Mouse (Mus musculus): ENCODE data around the gene Map2k1.

Gene Map2k1

DNA sequence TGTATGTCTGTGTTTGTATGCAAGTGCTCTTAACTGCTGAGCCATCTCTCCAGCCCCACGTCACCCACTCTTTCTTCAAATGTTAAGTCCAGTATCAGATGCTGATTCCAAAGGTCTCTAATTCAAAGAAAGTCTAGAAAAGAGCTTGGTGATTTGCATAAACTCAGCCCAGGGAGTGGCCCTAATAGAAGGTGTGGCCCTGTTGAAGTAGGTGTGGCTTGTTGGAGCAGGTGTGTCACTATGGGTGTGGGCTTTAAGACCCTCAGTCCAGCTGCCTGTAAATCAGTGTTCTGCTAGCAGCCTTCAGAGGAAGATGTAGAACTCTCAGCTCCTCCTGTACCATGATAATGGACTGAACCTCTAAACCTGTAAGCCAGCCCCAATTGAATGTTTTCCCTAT, 13.8 kb upstream of the Map2k1 start:
- H3K27me3 ChIP-seq (ENCODE audit: control insufficient read depth, insufficient read depth, low read length, poor library complexity, severe bottlenecking) = no peaks in the 10 kb centered on the region
- H3K36me3 ChIP-seq (ENCODE audit: control insufficient read depth, insufficient read depth, low read length, poor library complexity, severe bottlenecking) = no peaks in the 10 kb centered on the region
- no peak for DNase-seq (ENCODE audit: low read depth, low spot score)

DNA sequence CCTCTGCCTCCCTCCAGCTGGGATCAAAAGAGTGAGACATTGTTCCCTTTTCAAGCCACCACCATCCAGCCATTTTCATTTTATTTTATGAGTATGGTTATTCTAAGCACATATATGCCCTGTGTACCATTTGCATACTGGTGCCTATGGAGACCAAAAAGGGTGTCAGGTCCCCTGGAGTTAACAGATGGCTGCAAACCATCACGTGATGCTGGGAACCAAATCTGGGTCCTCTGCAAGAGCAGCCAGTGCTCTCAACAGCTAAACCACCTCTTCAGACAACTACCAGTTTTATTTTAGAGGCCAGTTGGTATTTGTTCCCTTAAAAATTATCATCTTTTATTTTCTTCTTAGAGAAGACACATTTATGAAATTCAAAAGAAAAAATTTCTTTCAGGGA, 11.4 kb upstream of the Map2k1 start:
- no peaks in the 10 kb centered on the region for H3K36me3 ChIP-seq (ENCODE audit: control insufficient read depth, insufficient read depth, low read length, poor library complexity, severe bottlenecking)
- no peaks in the 10 kb centered on the region for H3K27me3 ChIP-seq (ENCODE audit: control insufficient read depth, insufficient read depth, low read length, poor library complexity, severe bottlenecking)
- no peak for DNase-seq (ENCODE audit: low read depth, low spot score)

DNA sequence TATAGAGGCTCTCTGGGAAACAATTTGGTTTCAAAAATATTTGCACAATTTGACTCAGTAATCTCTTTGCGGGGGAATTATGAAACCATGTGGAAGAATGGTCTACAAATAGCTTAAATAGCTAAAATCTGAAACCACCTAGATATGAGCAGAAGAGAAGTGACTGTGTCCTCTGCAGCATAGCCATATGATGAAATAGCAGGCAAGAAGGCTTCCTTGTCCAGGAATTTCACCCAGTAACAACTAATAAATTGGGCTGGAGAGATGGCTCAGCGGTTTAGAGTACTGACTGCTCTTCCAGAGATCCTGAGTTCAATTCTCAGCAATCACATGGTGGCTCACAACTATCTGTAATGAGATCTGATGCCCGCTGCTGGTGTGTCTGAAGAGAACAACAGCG, 7.6 kb upstream of the Map2k1 start:
- no peak for DNase-seq (ENCODE audit: low read depth, low spot score)
- Histone ChIP-seq H3K36me3 (ENCODE audit: control insufficient read depth, insufficient read depth, low read length, poor library complexity, severe bottlenecking) (no peaks in the 10 kb centered on the region), H3K27me3 (ENCODE audit: control insufficient read depth, insufficient read depth, low read length, poor library complexity, severe bottlenecking) (no peaks in the 10 kb centered on the region)

DNA sequence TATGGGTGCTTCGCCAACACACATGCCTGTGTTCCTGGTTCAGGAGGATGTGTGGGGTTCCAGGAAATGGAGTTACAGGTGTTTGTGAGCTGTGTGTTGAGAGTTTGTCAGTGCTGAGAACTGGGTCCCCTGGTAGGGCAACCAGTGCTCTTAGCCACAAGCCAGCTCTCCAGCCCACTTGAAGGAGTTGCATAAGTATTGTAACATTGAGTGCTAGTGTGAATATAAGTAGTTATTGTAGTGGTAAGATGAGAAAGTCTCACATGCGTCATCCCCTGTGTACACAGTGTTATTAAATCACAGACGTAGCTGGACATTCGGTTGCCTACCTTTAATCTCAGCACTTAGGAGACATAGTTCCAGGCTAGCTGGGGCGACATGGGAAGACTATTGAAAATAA, 6.5 kb upstream of the Map2k1 start:
- Histone ChIP-seq H3K27me3 (ENCODE audit: control insufficient read depth, insufficient read depth, low read length, poor library complexity, severe bottlenecking) (no peaks in the 10 kb centered on the region), H3K36me3 (ENCODE audit: control insufficient read depth, insufficient read depth, low read length, poor library complexity, severe bottlenecking) (no peaks in the 10 kb centered on the region)
- no peak for DNase-seq (ENCODE audit: low read depth, low spot score)

DNA sequence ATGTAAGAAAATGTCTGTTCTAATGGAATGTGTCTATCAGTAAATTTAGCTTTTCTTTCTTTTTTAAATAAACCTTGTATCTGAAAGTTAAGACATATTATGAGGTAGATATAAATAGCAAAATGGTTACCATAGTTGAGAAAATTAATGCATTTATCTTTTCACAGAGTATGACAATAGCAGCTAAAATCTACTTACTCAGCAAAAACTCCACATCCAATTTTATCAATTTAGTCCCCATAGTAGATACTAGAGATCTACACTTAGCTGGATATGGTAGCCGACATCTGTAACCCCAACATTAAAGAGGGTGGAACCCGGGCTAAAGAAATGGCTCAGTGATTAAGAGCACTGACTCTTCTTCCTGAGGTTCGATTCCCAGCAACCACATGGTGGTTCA, 2.8 kb upstream of the Map2k1 start:
- no peaks in the 10 kb centered on the region for H3K36me3 ChIP-seq (ENCODE audit: control insufficient read depth, insufficient read depth, low read length, poor library complexity, severe bottlenecking)

DNA sequence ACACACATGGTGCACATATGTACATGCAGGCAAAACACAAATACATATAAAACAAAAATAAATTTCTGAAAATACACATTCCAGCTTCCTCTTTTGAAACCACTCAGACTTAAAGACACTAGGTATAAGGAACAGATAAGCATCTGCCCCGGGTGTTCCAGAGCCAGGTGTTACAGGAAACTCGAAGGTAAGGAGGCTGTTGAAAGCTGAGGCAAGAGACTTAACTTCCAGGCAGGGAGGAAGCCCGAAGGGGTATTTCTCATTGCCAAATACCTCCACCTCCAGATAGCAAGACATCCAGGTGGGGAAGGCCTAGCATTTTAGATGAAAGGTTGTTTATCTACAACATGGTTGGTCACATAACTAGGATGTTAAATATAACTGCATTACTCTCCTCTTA, 2.0 kb upstream of the Map2k1 start:
- Histone ChIP-seq H3K36me3 (ENCODE audit: control insufficient read depth, insufficient read depth, low read length, poor library complexity, severe bottlenecking) (no peaks in the 10 kb centered on the region), H3K27me3 (ENCODE audit: control insufficient read depth, insufficient read depth, low read length, poor library complexity, severe bottlenecking) (no peaks in the 10 kb centered on the region)
- no peak for DNase-seq (ENCODE audit: low read depth, low spot score)

More for the DNA sequence above, 2.8 kb upstream of the Map2k1 start:
- H3K27me3 ChIP-seq (ENCODE audit: control insufficient read depth, insufficient read depth, low read length, poor library complexity, severe bottlenecking) = no peaks in the 10 kb centered on the region
- DNase-seq (ENCODE audit: low read depth, low spot score) = no peak

DNA sequence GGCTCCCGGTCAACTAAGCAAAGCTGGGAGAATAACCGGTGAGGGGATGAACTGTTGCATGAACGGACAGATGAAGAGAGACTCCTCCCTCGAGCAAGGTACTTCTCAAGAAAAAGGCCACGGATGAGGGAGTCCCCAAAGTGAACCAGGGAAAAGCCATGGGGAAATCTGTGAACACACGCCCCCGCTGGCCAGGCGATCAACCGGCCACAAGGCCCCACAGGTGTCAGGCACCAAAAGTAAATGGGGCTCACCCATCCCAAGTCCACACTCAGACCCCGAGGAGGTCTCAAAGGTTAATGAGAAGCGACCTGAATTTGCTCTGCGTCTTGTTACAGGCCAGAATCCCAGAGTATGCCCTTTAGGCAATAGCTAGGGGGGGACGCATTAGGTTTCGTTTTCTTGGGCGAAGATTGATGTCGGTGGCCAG, 825 bp downstream of the Map2k1 start:
- no peaks in the 10 kb centered on the region for H3K27me3 ChIP-seq (ENCODE audit: control insufficient read depth, insufficient read depth, low read length, poor library complexity, severe bottlenecking)
- peak; percentile 32 for DNase-seq (ENCODE audit: low read depth, low spot score)
- H3K36me3 ChIP-seq (ENCODE audit: control insufficient read depth, insufficient read depth, low read length, poor library complexity, severe bottlenecking) = no peaks in the 10 kb centered on the region

DNA sequence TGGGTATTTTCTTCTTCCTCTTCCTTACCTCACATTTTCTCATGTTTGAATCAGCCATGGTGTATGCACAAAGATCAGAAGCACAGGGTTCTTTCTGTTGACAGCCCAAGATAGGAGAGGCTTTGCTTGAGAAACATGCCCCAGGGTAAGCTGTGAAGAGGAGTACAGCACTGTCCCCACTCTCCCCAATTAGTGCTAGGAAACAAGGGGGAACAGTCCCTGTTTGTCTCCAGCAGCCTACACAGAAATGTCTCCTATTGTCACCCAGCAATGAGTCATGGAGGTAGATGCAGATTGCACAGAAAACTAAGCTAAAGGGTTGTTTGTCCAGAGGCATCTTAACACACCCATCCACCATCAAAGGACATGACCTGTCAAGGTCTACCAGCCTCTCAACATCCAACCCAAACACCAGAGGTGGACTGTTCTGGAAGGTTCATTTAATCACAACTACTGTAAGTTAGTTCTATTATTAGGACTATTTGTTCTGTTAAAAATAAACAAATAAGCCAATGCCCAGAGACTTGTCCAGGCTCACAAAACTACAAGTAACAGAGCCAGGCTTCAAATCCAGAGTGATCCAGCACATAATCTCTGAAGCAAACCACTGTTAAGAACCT, 3.2 kb downstream of the Map2k1 start:
- H3K27me3 ChIP-seq (ENCODE audit: control insufficient read depth, insufficient read depth, low read length, poor library complexity, severe bottlenecking) = no peaks in the 10 kb centered on the region
- H3K36me3 ChIP-seq (ENCODE audit: control insufficient read depth, insufficient read depth, low read length, poor library complexity, severe bottlenecking) = 0 out of 2 replicates have a peak, but pooled peaks cover 2% of the 10 kb centered on the region
- DNase-seq (ENCODE audit: low read depth, low spot score) = no peak

DNA sequence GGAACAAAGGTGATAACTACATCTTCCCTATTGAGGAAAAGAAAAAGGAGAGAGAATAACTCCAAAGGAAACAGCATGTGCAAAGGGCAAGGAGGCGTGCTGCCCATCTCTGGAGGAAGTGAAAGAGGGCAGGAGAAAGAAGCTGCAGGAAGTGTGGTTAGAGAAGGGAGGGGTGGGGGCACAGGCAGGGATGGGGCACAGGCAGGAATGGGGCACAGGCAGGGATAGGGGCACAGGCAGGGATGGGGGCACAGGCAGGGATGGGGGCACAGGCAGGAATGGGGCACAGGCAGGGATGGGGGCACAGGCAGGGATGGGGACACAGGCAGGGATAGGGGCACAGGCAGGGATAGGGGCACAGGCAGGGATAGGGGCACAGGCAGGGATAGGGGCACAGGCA, 4.1 kb downstream of the Map2k1 start:
- DNase-seq (ENCODE audit: low read depth, low spot score) = peak; percentile 33
- Histone ChIP-seq H3K27me3 (ENCODE audit: control insufficient read depth, insufficient read depth, low read length, poor library complexity, severe bottlenecking) (no peaks in the 10 kb centered on the region), H3K36me3 (ENCODE audit: control insufficient read depth, insufficient read depth, low read length, poor library complexity, severe bottlenecking) (0 out of 2 replicates have a peak, but pooled peaks cover 2% of the 10 kb centered on the region)

DNA sequence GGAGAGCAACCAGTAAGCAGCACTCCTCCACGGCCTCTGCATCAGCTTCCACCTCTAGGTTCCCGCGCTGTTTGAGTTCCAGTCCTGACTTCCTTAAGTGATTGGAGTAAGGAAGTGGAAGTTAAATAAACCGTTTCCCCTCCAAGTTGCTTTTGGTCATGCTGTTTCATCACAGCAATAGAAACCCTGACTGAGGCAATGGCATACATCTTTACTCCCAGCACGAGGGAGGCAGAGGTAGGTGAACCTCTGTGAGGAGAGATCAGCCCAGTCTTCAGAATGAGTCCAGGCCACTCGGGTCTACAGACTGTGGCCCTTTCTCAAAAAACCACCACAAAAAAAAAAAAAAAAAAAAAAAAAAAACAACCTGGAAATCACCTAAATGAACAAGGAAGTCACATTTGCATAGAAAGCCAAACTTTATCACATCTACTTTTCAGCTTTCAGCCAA, 11.0 kb downstream of the Map2k1 start:
- DNase-seq (ENCODE audit: low read depth, low spot score) = peak; percentile 74

DNA sequence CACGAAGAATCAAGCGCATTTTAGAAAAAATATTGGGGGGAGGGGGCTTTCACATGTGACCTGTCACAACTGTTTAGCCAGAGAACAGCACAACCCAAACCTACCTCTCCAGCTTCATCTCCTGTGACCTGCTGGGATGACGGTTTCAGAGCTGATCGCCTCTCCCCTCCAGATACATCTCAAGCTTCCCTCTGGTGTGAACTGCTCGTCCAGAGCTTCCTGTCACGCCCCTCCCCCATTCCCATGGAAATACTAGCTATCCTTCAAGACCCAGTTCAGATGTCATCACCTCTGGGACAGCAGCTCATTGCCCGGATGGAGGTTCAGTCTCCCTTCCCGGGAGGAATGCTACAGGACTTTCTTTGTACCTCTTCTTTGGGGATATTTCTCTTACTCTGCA, 12.8 kb downstream of the Map2k1 start:
- DNase-seq (ENCODE audit: low read depth, low spot score) = no peak
- Histone ChIP-seq H3K27me3 (ENCODE audit: control insufficient read depth, insufficient read depth, low read length, poor library complexity, severe bottlenecking) (no peaks in the 10 kb centered on the region), H3K36me3 (ENCODE audit: control insufficient read depth, insufficient read depth, low read length, poor library complexity, severe bottlenecking) (no peaks in the 10 kb centered on the region)

More for the DNA sequence above, 11.0 kb downstream of the Map2k1 start:
- Histone ChIP-seq H3K27me3 (ENCODE audit: control insufficient read depth, insufficient read depth, low read length, poor library complexity, severe bottlenecking) (no peaks in the 10 kb centered on the region), H3K36me3 (ENCODE audit: control insufficient read depth, insufficient read depth, low read length, poor library complexity, severe bottlenecking) (0 out of 2 replicates have a peak, but pooled peaks cover 2% of the 10 kb centered on the region)

DNA sequence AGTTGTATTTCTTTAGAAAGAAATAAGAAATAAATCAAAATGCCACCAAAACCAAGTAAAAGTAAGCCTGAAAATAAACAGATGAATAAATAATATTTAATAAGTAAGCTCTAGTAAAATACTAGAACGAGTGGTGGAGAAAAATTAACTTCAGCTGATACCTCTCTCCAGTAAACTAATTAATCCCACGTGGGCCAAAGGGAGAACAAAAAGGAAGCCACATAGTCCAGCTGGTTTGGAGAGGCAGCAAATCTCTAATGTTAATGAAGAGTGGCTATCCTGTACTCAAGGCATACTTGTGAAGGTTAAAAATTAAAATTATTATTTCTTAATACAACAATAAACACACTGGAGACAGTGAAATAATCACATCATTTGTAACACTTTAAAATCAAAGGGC, 13.3 kb downstream of the Map2k1 start:
- no peak for DNase-seq (ENCODE audit: low read depth, low spot score)
- Histone ChIP-seq H3K27me3 (ENCODE audit: control insufficient read depth, insufficient read depth, low read length, poor library complexity, severe bottlenecking) (no peaks in the 10 kb centered on the region), H3K36me3 (ENCODE audit: control insufficient read depth, insufficient read depth, low read length, poor library complexity, severe bottlenecking) (no peaks in the 10 kb centered on the region)

DNA sequence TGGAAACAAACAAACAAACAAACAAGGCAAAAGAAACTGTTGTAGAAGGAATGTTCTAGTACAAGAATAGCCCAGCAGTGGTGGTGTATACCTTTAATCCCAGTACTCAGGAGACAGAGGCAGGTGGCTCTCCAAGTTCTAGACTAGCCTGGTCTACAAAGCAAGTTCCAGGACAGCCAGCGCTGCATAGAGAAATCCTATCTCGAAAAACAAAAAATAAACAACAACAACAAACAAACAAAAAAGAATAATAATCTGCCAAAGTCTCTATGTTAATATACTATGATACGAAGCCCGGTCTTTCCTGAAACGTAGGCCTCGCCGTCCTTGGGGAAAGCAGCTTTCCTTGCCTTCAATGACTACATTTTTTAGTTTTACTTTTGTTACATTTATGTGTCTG, 17.4 kb downstream of the Map2k1 start:
- DNase-seq (ENCODE audit: low read depth, low spot score) = no peak
- Histone ChIP-seq H3K27me3 (ENCODE audit: control insufficient read depth, insufficient read depth, low read length, poor library complexity, severe bottlenecking) (no peaks in the 10 kb centered on the region), H3K36me3 (ENCODE audit: control insufficient read depth, insufficient read depth, low read length, poor library complexity, severe bottlenecking) (no peaks in the 10 kb centered on the region)

DNA sequence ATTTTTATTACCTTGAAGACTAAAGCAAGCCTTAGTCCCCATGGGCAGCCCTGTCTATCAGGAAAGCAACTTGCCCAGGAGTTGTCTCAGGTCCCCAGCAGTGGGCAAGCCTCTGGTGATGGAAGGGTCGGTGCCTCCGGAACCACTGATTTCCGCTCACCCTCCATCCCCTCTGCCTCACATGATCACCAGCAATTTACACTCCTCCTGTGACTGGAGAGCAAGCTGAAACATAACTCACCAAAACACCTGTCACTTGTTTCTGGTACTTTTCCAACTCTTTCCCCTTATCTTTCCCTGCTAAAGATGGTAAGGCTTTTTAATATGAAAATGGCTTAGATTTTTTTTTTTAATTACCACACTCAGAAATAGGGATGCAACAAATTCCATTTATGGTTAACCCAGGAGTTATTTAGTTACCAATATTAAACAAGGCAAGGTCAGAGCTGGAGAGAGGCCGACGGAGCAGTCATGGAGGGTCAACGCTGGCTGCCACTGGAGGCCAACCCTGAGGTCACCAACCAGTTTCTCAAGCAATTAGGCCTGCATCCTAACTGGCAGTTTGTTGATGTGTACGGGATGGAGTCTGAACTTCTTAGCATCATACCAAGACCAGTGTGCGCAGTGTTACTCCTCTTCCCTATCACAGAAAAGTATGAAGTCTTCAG, 18.5 kb downstream of the Map2k1 start, which contains the start of gene Uchl4:
TSS of gene Uchl4 (plus strand) at position 434 of the 668 bp plus-strand sequence.
- H3K36me3 ChIP-seq (ENCODE audit: control insufficient read depth, insufficient read depth, low read length, poor library complexity, severe bottlenecking) = no peaks in the 10 kb centered on the region
- no peak for DNase-seq (ENCODE audit: low read depth, low spot score)
- H3K27me3 ChIP-seq (ENCODE audit: control insufficient read depth, insufficient read depth, low read length, poor library complexity, severe bottlenecking) = no peaks in the 10 kb centered on the region

DNA sequence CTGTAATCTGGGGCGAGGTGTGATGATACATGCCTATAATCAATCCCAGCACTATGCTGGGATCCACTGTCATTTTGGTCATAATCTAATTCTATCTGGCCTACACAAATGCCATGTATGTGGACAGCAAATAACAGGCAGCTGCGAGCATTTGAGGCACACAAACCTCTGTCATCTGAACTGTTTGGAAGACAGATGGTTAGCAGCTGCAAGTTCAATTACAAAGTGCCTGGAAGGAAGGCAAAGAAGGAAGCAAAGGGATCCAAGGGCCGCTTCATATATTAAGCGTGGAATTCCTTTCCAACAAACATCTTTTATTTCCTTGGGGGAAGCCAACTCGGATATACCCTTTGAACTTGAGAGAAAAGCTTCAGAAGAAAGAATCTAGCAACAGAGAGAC, 19.8 kb downstream of the Map2k1 start:
- DNase-seq (ENCODE audit: low read depth, low spot score) = no peak
- Histone ChIP-seq H3K27me3 (ENCODE audit: control insufficient read depth, insufficient read depth, low read length, poor library complexity, severe bottlenecking) (no peaks in the 10 kb centered on the region), H3K36me3 (ENCODE audit: control insufficient read depth, insufficient read depth, low read length, poor library complexity, severe bottlenecking) (no peaks in the 10 kb centered on the region)

Data from splenic B cell, adult 2 months (primary cell).